Mouse (Mus musculus) lung, postnatal 0 days (tissue): ENCODE results near the gene Pcbp1.

Experiments
- CTCF ChIP-seq: IDR thresholded peaks from 2 replicates; pipeline ENCODE4 v1.5.1; 2016; ENCODE audit warnings: antibody characterized with exemption, mild to moderate bottlenecking
- EP300 ChIP-seq: IDR thresholded peaks from 2 replicates; pipeline ENCODE4 v1.6.1; 2016; ENCODE audit warnings: antibody characterized with exemption, mild to moderate bottlenecking, control low read depth

GRCm38 (mm10) chr6:86506309-86506708, 19.8 kb downstream of the Pcbp1 start:
- TF ChIP-seq CTCF = no peak
- no peak for TF ChIP-seq EP300
